In the genomic region with DNA sequence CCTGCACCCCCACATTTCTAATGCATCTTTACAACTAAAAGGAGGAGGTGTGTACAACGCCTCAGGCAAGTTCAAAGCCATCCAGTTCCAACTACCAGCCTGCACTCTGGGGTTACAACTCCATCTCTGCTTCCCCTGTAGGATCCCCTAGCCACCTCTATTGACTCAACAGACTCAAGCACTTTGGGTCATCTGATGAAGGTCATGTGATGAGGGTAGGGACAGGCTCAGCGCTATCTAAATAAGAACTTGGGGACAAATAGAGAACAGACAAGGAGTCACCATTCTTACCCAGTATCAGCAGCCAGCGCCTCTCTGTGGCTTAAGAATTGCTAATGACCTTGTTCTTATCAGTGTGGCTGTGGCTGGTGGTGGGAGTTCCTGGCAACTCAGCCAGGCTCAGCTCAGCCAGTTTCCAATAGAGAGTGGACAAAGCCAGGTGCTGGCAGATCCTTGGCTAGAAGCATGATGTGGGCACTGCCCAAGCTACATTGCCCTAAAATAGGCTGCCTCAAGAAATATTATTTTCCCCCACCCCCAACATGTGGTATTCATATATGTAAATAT, we compare ENCODE assay signal across 26 mouse cellular contexts. TPM values are rescaled to one million over a fixed set of nuclear protein-coding genes. Genes with fewer than 3 reads are reported as not detected.
DNase-seq lines count a peak whose midpoint lies in the region; ATAC-seq and TF ChIP-seq lines count a peak whose summit lies in the region.
"Had no signal": no experiment of that assay in that cellular context is flagged by ENCODE, and none has a peak within 500 bp of the region (broad histone marks: within the 10 kb centered on the region; RNA-seq: fewer than 3 reads in every experiment).

No protein-coding gene starts in this region.

- H3K4me2 ChIP-seq in myocyte (ENCODE audit: low read depth), result peak overlapping the region; percentile 93
- H3K4me2 ChIP-seq in forebrain, embryonic 11.5 days (ENCODE audit: low read depth, low read length, severe bottlenecking), result no peak overlapping the region
- H3K4me2 ChIP-seq: embryonic facial prominence, embryonic 13.5 days; hindbrain, embryonic 15.5 days; liver, embryonic 15.5 days; lung, embryonic 15.5 days had no signal

- TF ChIP-seq POLR2A in MEL (IDR thresholded peaks at IDR 0.05; ENCODE audit: control insufficient read depth in 1 of 2, insufficient read depth in 1 of 2, low read depth in 1 of 2, low read length in 2 of 2, poor library complexity in 1 of 2) (no peak), myocyte (IDR thresholded peaks at IDR 0.05; ENCODE audit: insufficient read length, low read depth) (no peak)

- peaks cover 0 to 2% of the 10 kb centered on the region in 2 experiments; a peak in 1 of 4 replicates for H3K4me1 ChIP-seq in MEL (ENCODE audit: control insufficient read depth in 1 of 2, insufficient read depth in 2 of 2, low read length in 2 of 2)
- peaks cover 9% of the 10 kb centered on the region for H3K4me1 ChIP-seq in forebrain, embryonic 11.5 days (replicated peaks; ENCODE audit: control insufficient read depth, insufficient read depth, low read length)

- H3ac ChIP-seq in myocyte (ENCODE audit: control insufficient read depth, insufficient read length), result no peak overlapping the region

- H3K27me3 ChIP-seq in MEL (ENCODE audit: control insufficient read depth in 1 of 2, insufficient read depth in 2 of 2, low read length in 2 of 2) (peaks cover 18 to 20% of the 10 kb centered on the region in 2 experiments), myocyte (ENCODE audit: control insufficient read depth, insufficient read depth, insufficient read length) (no peaks in the 10 kb centered on the region)
- H3K27me3 ChIP-seq in forebrain, embryonic 11.5 days (ENCODE audit: control insufficient read depth, insufficient read depth, low read length), result no peaks in the 10 kb centered on the region
- H3K27me3 ChIP-seq: embryonic facial prominence, embryonic 13.5 days had no signal

- no peak for TF ChIP-seq CTCF in MEL (IDR thresholded peaks at IDR 0.05 in 2 of 3, conservative IDR thresholded peaks at IDR 0.05 in 1 of 3; ENCODE audit: control insufficient read depth in 1 of 3, insufficient read depth in 1 of 3, low read depth in 2 of 3, low read length in 3 of 3, poor library complexity in 1 of 3, severe bottlenecking in 1 of 3)

- no peaks in the 10 kb centered on the region for H3K9me3 ChIP-seq in MEL (replicated peaks; ENCODE audit: insufficient read depth, low read length)
- H3K9me3 ChIP-seq in forebrain, embryonic 11.5 days (ENCODE audit: control insufficient read depth, low read length), result no peaks in the 10 kb centered on the region
- H3K9me3 ChIP-seq: embryonic facial prominence, embryonic 13.5 days; hindbrain, embryonic 15.5 days; liver, embryonic 15.5 days; lung, embryonic 15.5 days had no signal

- no peak overlapping the region for H3K9ac ChIP-seq in MEL (ENCODE audit: control insufficient read depth, low read depth, low read length, poor library complexity, severe bottlenecking)
- H3K9ac ChIP-seq in forebrain, embryonic 11.5 days (ENCODE audit: low read length), result no peak overlapping the region
- H3K9ac ChIP-seq: embryonic facial prominence, embryonic 13.5 days; hindbrain, embryonic 15.5 days; liver, embryonic 15.5 days; lung, embryonic 15.5 days had no signal

- H3K36me3 ChIP-seq in MEL (ENCODE audit: control insufficient read depth in 1 of 2, insufficient read depth in 2 of 2, low read length in 2 of 2) (no peaks in the 10 kb centered on the region), myocyte (ENCODE audit: control insufficient read depth, insufficient read depth) (peaks cover 5% of the 10 kb centered on the region)
- no peaks in the 10 kb centered on the region for H3K36me3 ChIP-seq in forebrain, embryonic 11.5 days (ENCODE audit: control insufficient read depth, insufficient read depth, low read length)
- H3K36me3 ChIP-seq: hindbrain, embryonic 15.5 days; liver, embryonic 15.5 days; lung, embryonic 15.5 days had no signal

- no peak overlapping the region for H3K27ac ChIP-seq in MEL (ENCODE audit: control insufficient read depth, low read depth, low read length)
- no peak overlapping the region for H3K27ac ChIP-seq in forebrain, embryonic 11.5 days (ENCODE audit: low read depth, low read length)
- H3K27ac ChIP-seq: hindbrain, embryonic 15.5 days; kidney, postnatal 0 days; liver, embryonic 15.5 days; lung, embryonic 15.5 days had no signal

- TF ChIP-seq RAD21 in MEL (IDR thresholded peaks at IDR 0.05; ENCODE audit: low read depth, low read length), result no peak

- no peak for TF ChIP-seq EP300 in MEL (IDR thresholded peaks at IDR 0.05; ENCODE audit: low read depth in 1 of 2, low read length in 2 of 2)

- H3K4me3 ChIP-seq in MEL (ENCODE audit: control insufficient read depth in 1 of 2, insufficient read depth in 1 of 2, low read depth in 2 of 2, low read length in 2 of 2) (no peak overlapping the region), myocyte (no peak overlapping the region)
- H3K4me3 ChIP-seq in forebrain, embryonic 11.5 days (ENCODE audit: low read depth, low read length), result no peak overlapping the region
- H3K4me3 ChIP-seq: embryonic facial prominence, embryonic 13.5 days; hindbrain, embryonic 15.5 days; liver, embryonic 15.5 days; lung, embryonic 15.5 days had no signal

- peak; percentile 98 for DNase-seq in heart, adult 11 months
- no peak for DNase-seq in heart, adult 8-10 months (ENCODE audit: low spot score)
- DNase-seq in ovary, adult 18-20 months (ENCODE audit: low spot score), result peak; percentile 68
- DNase-seq in ovary, postnatal 14 days (ENCODE audit: low spot score), result no peak
- DNase-seq in MEL (ENCODE audit: low read depth, low spot score), result no peak
- DNase-seq in forebrain, embryonic 11.5 days (ENCODE audit: low spot score), result no peak
- DNase-seq: cerebellum, adult 18-20 months; cerebellum, postnatal 25 days; gastrocnemius, postnatal 10 days; kidney, adult 2 months; left cerebral cortex, postnatal 4 days; liver; lung, postnatal 36 days; midbrain, embryonic 14.5 days; right cerebral cortex, postnatal 25 days; spleen, adult 18-20 months; thymus, adult 18-20 months had no signal

- ATAC-seq in forebrain, embryonic 11.5 days (replicated peaks; ENCODE audit: low FRiP score), result no peak
- ATAC-seq: forebrain, embryonic 14.5 days had no signal

- no peaks in the 10 kb centered on the region for H3K79me2 ChIP-seq in MEL (ENCODE audit: control insufficient read depth, insufficient read depth, low read length, poor library complexity)
- H3K79me2 ChIP-seq in myocyte (ENCODE audit: control insufficient read depth, insufficient read depth), result peaks cover 53% of the 10 kb centered on the region

- 79% methylated on average over 3 of the region's 3 CpGs for WGBS in forebrain, embryonic 11.5 days

TF ChIP-seq in MEL, 35 proteins besides CTCF, POLR2A, EP300 and RAD21:
- TF ChIP-seq MEF2A (IDR thresholded peaks at IDR 0.05; ENCODE audit: extremely low read depth, insufficient replicate concordance, low read depth, low read length, poor library complexity, severe bottlenecking) (no peak), POLR2AphosphoS5 (IDR thresholded peaks at IDR 0.05; ENCODE audit: borderline replicate concordance, low read depth, low read length) (no peak), TBP (IDR thresholded peaks at IDR 0.05; ENCODE audit: low read depth, low read length) (no peak), GATA1 (IDR thresholded peaks at IDR 0.05; ENCODE audit: low read depth, low read length) (peak; percentile 44; the same call in 1 of the 2 replicates), SIN3A (IDR thresholded peaks at IDR 0.05; ENCODE audit: low read length) (no peak), USF1 (IDR thresholded peaks at IDR 0.05; ENCODE audit: low read depth, low read length) (peak; percentile 56), CHD2 (IDR thresholded peaks at IDR 0.05; ENCODE audit: low read length) (no peak)

TF ChIP-seq in myocyte, 11 proteins besides CTCF, POLR2A, EP300 and RAD21:
- TF ChIP-seq USF1 (IDR thresholded peaks at IDR 0.05; ENCODE audit: low read depth) (peak; percentile 79), TCF3 (IDR thresholded peaks at IDR 0.05; ENCODE audit: insufficient read length, low read depth) (no peak), E2F4 (IDR thresholded peaks at IDR 0.05; ENCODE audit: insufficient read depth) (no peak), TCF12 (IDR thresholded peaks at IDR 0.05; ENCODE audit: insufficient read depth, poor library complexity, severe bottlenecking) (no peak), CEBPB (IDR thresholded peaks at IDR 0.05; ENCODE audit: insufficient read depth, poor library complexity, severe bottlenecking) (no peak), MYOG (IDR thresholded peaks at IDR 0.05; ENCODE audit: control insufficient read depth in 1 of 3, insufficient read depth in 1 of 3, insufficient read length in 2 of 3, low read depth in 2 of 3) (peak in 1 of 3 experiments; percentile 69), MYOD1 (IDR thresholded peaks at IDR 0.05; ENCODE audit: control insufficient read depth in 1 of 3, insufficient read length in 2 of 3, low read depth in 2 of 3) (peak in 2 of 3 experiments; percentile 55 to 82), SRF (IDR thresholded peaks at IDR 0.05; ENCODE audit: control insufficient read depth, insufficient read length, low read depth) (no peak)

RNA-seq across cellular contexts. Expression of a gene that starts 4.3 kb away (rescaled TPM):
- 10 to 100 TPM; 29.1 to 39.9 (median 35.2) TPM for total RNA-seq in heart, adult 8-10 months (2022)
- total RNA-seq in MEL (2012; rRNA removed), result 0.13 TPM in 1 of 2 replicates, not detected in the other
- polyA plus RNA-seq in MEL (2012; ENCODE audit: insufficient read depth in 1 of 2, insufficient read length in 2 of 2, low read depth in 1 of 2, low replicate concordance in 2 of 2, missing spikeins in 1 of 2) (under 1 TPM in 1 of 2 experiments, not detected in 1; 0.70 TPM), myocyte (2012; fragmentation: generic; extraction: Trizol) (469 TPM)
- 45.3 and 48.6 TPM in 2 replicates for polyA plus RNA-seq in forebrain, embryonic 11.5 days (2014; fragmentation: Nextera tagmentation; extraction: Ambion mirVana)
- total RNA-seq: hematopoietic stem cell, adult 5-6 weeks; megakaryocyte-erythroid progenitor cell, adult 5-6 weeks had no signal

RNA-seq across cellular contexts. Expression of a gene that starts 35.4 kb away (rescaled TPM):
- 10 to 100 TPM; 57.4 to 71.1 (median 64.1) TPM for total RNA-seq in heart, adult 8-10 months (2022)
- 18.6 and 32.0 TPM in 2 replicates for total RNA-seq in MEL (2012; rRNA removed)
- 10 to 100 TPM in 1 of 2 experiments, not detected in 1; 57.8 TPM for polyA plus RNA-seq in MEL (2012; ENCODE audit: insufficient read depth in 1 of 2, insufficient read length in 2 of 2, low read depth in 1 of 2, low replicate concordance in 2 of 2, missing spikeins in 1 of 2)
- 89.0 TPM for polyA plus RNA-seq in myocyte (2012; fragmentation: generic; extraction: Trizol)
- 16.0 and 16.4 TPM in 2 replicates for polyA plus RNA-seq in forebrain, embryonic 11.5 days (2014; fragmentation: Nextera tagmentation; extraction: Ambion mirVana)
- total RNA-seq: hematopoietic stem cell, adult 5-6 weeks had no signal

RNA-seq across cellular contexts. Expression of a gene that starts 36.6 kb away (rescaled TPM):
- 1 to 10 TPM; 4.8 to 7.1 (median 5.4) TPM for total RNA-seq in heart, adult 8-10 months (2022)
- 2.3 and 3.5 TPM in 2 replicates for total RNA-seq in MEL (2012; rRNA removed)
- polyA plus RNA-seq in MEL (2012; ENCODE audit: insufficient read depth in 1 of 2, insufficient read length in 2 of 2, low read depth in 1 of 2, low replicate concordance in 2 of 2, missing spikeins in 1 of 2) (1 to 10 TPM in 1 of 2 experiments, not detected in 1; 5.8 TPM), myocyte (2012; fragmentation: generic; extraction: Trizol) (2.0 TPM)
- 1.8 and 2.7 TPM in 2 replicates for polyA plus RNA-seq in forebrain, embryonic 11.5 days (2014; fragmentation: Nextera tagmentation; extraction: Ambion mirVana)

Comparison
In these comparisons a context has a peak if more than half of its experiments do, and no peak if none do; other contexts are left out.
1. DNase-seq: peak in heart, adult 11 months (single experiment) and ovary, adult 18-20 months (single experiment); none in heart, adult 8-10 months (single experiment), ovary, postnatal 14 days (single experiment), MEL (single experiment) and forebrain, embryonic 11.5 days (single experiment).
2. RNA of a gene that starts 4.3 kb away (polyA plus RNA-seq): 469 TPM in myocyte (single experiment) and 45.3 to 48.6 TPM in forebrain, embryonic 11.5 days; 0.70 TPM in MEL; every median in the first group is over 10 times any median in the second.